Mouse (Mus musculus): ENCODE results near the gene Sgo2a.

DNA sequence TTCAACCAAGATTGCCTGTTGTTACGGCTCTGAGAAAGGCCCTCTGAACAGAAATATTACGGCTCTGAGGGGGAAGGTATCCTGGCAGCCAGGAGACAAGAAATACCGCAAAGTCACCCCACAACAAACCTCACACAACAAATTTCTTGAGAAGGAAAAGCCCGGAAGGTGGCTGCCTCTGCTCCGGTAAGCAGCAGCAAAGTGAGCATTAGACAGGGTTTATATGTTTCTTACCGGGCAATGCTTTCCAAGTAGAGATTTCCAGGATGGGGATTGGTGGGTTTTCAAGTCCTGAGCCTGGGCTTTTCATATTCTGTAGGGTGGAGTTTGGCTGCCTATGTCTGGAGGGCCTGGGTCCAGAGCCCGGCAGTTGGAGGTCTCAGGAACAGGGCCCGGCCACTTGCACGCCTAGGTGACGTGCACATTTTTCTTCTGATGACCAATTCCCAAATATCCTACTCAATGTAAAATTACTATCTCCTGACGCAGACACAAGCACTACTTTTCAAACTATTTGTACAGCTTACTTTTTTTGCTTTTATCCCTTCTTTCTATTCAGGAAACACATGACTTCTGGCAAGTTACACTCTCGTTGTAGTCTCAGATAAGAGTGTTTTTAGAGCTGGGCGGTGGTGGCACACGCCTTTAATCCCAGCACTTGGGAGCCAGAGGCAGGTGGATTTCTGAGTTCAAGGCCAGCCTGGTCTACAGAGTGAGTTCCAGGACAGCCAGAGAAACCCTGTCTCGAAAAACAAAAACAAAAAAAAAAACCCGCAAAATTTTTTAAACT lies 42.0 kb upstream of the Sgo2a start:
- TF ChIP-seq GATA1 (IDR thresholded peaks at IDR 0.05; ENCODE audit: borderline replicate concordance, low read length) (no peak), FLI1 (IDR thresholded peaks at IDR 0.05; ENCODE audit: low read length) (no peak)

Data from megakaryocyte, embryonic 14.5 days (primary cell).